Mouse (Mus musculus) adrenal gland, adult (tissue): ENCODE data around the gene Duxbl1.
"Not testable (repeated sequence)": the region's sequence is repeated elsewhere in the genome, so short reads cannot be mapped to it uniquely, and the experiment has no call there.

ENCODE experiments used
- DNase-seq, 2 experiments: peaks; one replicate each; pipeline ENCODE4 v3.0.0; 2022 to 2023; ENCODE audit warnings: low spot score in 1 of 2; ENCODE audit not compliant: inconsistent age in 2 of 2

The Duxbl1 gene

GRCm38 (mm10) chr14:25978371-25979241 is at the start of gene Duxbl1:
Gene Duxbl1 (plus strand): TSS chr14:25978577.
- not testable (repeated sequence) for DNase-seq

GRCm38 (mm10) chr14:25936867-25937630 is 41.3 kb upstream of the Duxbl1 start:
- not testable (repeated sequence) for DNase-seq

- not testable (repeated sequence) for DNase-seq
Observed at GRCm38 (mm10) chr14:25938004-25938403, 40.4 kb upstream of the Duxbl1 start, which contains the start of gene Cphx1. Gene Cphx1 (plus strand): TSS chr14:25938304.

DNA sequence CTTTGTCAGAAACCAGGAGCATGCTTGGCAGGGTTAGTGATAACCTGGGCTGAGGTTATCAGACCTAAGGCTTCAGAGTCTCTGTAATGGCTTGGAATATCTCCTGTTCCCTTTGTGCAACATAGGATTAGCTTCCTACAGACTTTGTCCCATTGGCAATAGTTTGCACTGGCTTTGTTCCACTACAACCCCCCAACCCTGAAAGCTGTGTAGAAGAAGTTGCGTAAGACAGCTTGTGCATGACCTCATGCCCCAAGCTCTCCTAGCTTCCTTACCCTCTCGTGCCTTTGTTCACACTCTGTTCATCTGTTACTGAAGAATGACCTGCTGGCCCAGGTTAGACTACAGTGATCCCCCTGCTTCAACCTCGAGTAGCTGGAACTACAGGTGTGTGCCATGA is 20.5 kb upstream of the Duxbl1 start:
- DNase-seq: not testable (repeated sequence)

DNA sequence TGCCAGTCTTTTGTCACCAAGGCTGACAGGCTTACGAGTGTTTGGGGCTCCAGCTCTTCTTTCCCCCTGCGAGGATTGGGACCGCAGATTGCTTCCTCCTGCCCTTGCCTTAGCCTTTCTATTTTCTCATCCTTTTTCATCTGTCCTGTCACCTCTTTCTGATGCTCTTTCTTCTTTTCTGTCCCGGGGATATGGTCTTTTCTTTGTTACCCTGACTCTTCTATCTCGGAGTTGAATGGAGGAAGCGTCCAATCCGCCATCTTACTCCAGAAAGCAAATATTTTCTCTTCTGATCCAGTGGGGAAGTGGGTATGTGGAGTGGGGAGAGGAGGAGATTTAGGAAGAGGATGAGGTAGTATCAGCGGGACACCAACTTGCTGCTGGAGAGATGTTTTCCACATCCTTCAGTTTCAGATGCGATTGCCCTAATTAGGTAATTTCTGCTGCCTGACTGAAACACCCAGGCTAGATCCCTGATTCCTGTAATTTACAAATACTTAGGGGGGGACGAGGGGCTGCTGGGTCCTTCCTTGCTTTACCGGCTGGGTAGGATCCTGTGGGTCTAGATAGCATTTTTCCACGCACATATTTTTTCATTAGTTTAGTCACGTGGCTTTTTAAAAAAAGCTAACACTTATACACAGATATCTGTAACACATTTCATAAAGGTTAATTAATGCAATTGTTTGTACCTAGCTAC is 1.0 kb downstream of the Duxbl1 start:
- DNase-seq: peak in 1 of 2 experiments; percentile 16

- peak in 1 of 2 experiments; percentile 25 for DNase-seq
Observed at GRCm38 (mm10) chr14:25981880-25982279, 3.5 kb downstream of the Duxbl1 start.

GRCm38 (mm10) chr14:26007462-26007861 is 29.1 kb downstream of the Duxbl1 start:
- DNase-seq: not testable (repeated sequence)

GRCm38 (mm10) chr14:26016414-26016813 is 38.0 kb downstream of the Duxbl1 start:
- not testable (repeated sequence) for DNase-seq

GRCm38 (mm10) chr14:26021555-26021954 is 43.2 kb downstream of the Duxbl1 start:
- DNase-seq: not testable (repeated sequence)

DNA sequence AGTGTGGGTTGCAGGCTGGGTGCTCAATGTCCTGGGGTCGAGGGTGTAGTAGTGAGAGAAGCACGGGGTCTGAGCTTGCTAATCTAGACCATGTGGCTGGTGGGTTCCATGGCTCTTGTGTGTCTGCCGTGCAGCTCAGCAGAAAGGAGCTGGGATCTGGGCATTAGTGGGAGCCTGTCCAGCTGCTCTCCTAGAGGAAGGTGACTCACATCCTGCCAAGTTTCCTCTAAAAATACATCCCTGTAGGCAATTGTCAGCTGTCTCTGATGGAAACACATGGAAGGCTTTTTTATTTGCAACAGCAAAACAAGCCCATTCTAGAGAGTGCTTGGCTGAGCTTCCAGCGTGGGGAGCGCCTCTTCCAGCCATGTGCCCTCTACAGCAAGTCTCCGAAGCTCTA is 44.5 kb downstream of the Duxbl1 start:
- DNase-seq: not testable (repeated sequence)

DNA sequence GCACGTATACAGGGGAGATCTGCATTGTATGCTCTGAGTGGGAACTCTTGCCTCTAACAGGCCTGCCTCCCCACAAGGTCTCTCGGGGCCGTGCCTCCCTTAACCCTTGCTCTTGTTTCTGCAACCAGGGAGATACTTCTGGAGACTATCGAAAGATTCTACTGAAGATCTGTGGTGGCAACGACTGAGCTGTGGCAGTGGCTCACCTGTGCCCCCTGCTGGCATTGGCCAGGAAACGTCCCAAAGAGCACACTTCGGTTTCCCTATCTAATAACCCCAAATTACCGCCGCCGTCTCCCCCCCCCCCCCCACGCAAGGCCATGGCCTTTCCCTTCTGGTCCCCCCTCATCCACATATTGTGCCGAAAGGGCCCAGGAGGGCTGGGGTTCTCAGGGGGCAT is 47.3 kb downstream of the Duxbl1 start:
- DNase-seq: not testable (repeated sequence)

GRCm38 (mm10) chr14:26034364-26034763 is 56.0 kb downstream of the Duxbl1 start:
- DNase-seq: not testable (repeated sequence)

DNA sequence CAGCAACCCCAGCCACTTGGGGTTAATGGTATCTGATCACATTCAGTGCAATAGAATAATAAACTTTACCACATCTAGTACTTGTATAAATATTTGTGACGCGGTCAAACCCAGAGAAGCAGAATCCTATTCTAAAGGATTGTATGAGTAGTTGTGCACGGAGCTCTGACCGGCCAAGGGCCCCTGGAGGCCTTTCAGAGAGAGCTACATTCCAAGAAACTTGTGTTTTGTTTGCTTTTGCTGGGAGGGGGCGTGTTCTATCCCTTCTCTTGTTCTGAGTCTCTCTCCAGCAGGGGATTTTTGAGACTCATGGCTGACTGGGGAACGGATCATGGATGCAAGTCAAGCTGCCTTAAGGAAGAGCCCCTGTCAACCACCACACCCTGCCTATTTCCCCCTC is 57.1 kb downstream of the Duxbl1 start:
- not testable (repeated sequence) for DNase-seq
